Mouse (Mus musculus): Measurements from ENCODE around the gene Rbp3. TPM values are rescaled to one million over a fixed set of nuclear protein-coding genes. Genes with fewer than 3 reads are reported as not detected.

Gene Rbp3
- polyA plus RNA-seq, 1 experiment from 2014 or later, result not detected

- POLR2A ChIA-PET, result no interaction called here
- CTCF ChIA-PET, result no interaction called here
- H3K27me3 ChIP-seq, result peaks cover 33% of the 10 kb centered on the region
- in situ Hi-C loops (cut with MboI; ENCODE audit: low pct_unique_long_range_greater_than_20kb), result no loop called here
- ATAC-seq (no peak), DNase-seq (ENCODE audit: low read depth, low spot score) (no peak)
- no peak for TF ChIP-seq CTCF (IDR thresholded peaks at IDR 0.05)
Measured at GRCm38 (mm10) chr14:33974752-33975151, 20.9 kb downstream of the Rbp3 start.

GRCm38 (mm10) chr14:33977748-33978147 lies 23.9 kb downstream of the Rbp3 start:
- DNase-seq (ENCODE audit: low read depth, low spot score) (no peak), ATAC-seq (no peak)
- in situ Hi-C loops (cut with MboI; ENCODE audit: low pct_unique_long_range_greater_than_20kb), result no loop called here
- H3K27me3 ChIP-seq, result peaks cover 23% of the 10 kb centered on the region
- TF ChIP-seq CTCF (IDR thresholded peaks at IDR 0.05), result no peak
- ChIA-PET CTCF (interaction anchor here (1.4 kb wide), 1 partner anchor 17 kb away, joined by 4 read pairs; no protein-coding TSS in a partner anchor), POLR2A (interaction anchor here (0.6 kb wide), 1 partner anchor 11 kb away, joined by 3 read pairs; no protein-coding TSS in a partner anchor)

- ChIA-PET POLR2A (no interaction called here), CTCF (interaction anchor here (1.4 kb wide), 1 partner anchor 16 kb away, joined by 4 read pairs; no protein-coding TSS in a partner anchor)
- ATAC-seq, result no peak
- H3K27me3 ChIP-seq, result peaks cover 20% of the 10 kb centered on the region
- TF ChIP-seq CTCF (IDR thresholded peaks at IDR 0.05), result no peak
- in situ Hi-C loops (cut with MboI; ENCODE audit: low pct_unique_long_range_greater_than_20kb), result no loop called here
- DNase-seq (ENCODE audit: low read depth, low spot score), result no peak
Measured at GRCm38 (mm10) chr14:33978604-33979059, 24.8 kb downstream of the Rbp3 start, which contains the start of gene Zfp488. TSS of gene Zfp488 (minus strand) at chr14:33978764.

GRCm38 (mm10) chr14:33989201-33989600 lies 35.4 kb downstream of the Rbp3 start:
- in situ Hi-C loops (cut with MboI; ENCODE audit: low pct_unique_long_range_greater_than_20kb), result no loop called here
- TF ChIP-seq CTCF (IDR thresholded peaks at IDR 0.05), result no peak
- ChIA-PET POLR2A (interaction anchor here (0.6 kb wide), 1 partner anchor 12 kb away, joined by 3 read pairs; no protein-coding TSS in a partner anchor), CTCF (no interaction called here)
- DNase-seq (ENCODE audit: low read depth, low spot score) (no peak), ATAC-seq (no peak)
- H3K27me3 ChIP-seq, result no peaks in the 10 kb centered on the region

- DNase-seq (ENCODE audit: low read depth, low spot score), result no peak
- in situ Hi-C loops (cut with MboI; ENCODE audit: low pct_unique_long_range_greater_than_20kb), result no loop called here
- ChIA-PET POLR2A (no interaction called here), CTCF (no interaction called here)
- no peaks in the 10 kb centered on the region for H3K27me3 ChIP-seq
- no peak for TF ChIP-seq CTCF (IDR thresholded peaks at IDR 0.05)
- ATAC-seq, result no peak
Measured at GRCm38 (mm10) chr14:33991971-33992370, 38.2 kb downstream of the Rbp3 start.

GRCm38 (mm10) chr14:33993051-33993450 lies 39.2 kb downstream of the Rbp3 start:
- no peak for TF ChIP-seq CTCF (IDR thresholded peaks at IDR 0.05)
- CTCF ChIA-PET, result no interaction called here
- ATAC-seq (no peak), DNase-seq (ENCODE audit: low read depth, low spot score) (no peak)
- POLR2A ChIA-PET, result no interaction called here
- H3K27me3 ChIP-seq, result no peaks in the 10 kb centered on the region
- in situ Hi-C loops (cut with MboI; ENCODE audit: low pct_unique_long_range_greater_than_20kb), result no loop called here

- TF ChIP-seq CTCF (IDR thresholded peaks at IDR 0.05), result no peak
- no peak for DNase-seq (ENCODE audit: low read depth, low spot score)
- in situ Hi-C loops (cut with MboI; ENCODE audit: low pct_unique_long_range_greater_than_20kb), result no loop called here
- no peak for ATAC-seq
- CTCF ChIA-PET, result interaction anchor here (1.1 kb wide), 1 partner anchor 15 kb away, joined by 4 read pairs; the partner anchor contains the start of gene Zfp488
- no peaks in the 10 kb centered on the region for H3K27me3 ChIP-seq
- POLR2A ChIA-PET, result no interaction called here
Measured at GRCm38 (mm10) chr14:33993521-33994289, 39.9 kb downstream of the Rbp3 start.

- H3K27me3 ChIP-seq, result no peaks in the 10 kb centered on the region
- no peak for TF ChIP-seq CTCF (IDR thresholded peaks at IDR 0.05)
- in situ Hi-C loops (cut with MboI; ENCODE audit: low pct_unique_long_range_greater_than_20kb), result no loop called here
- no peak for ATAC-seq
- POLR2A ChIA-PET, result no interaction called here
- no peak for DNase-seq (ENCODE audit: low read depth, low spot score)
- CTCF ChIA-PET, result interaction anchor here (0.9 kb wide), 1 partner anchor 9 kb away, joined by 3 read pairs; no protein-coding TSS in a partner anchor
Measured at GRCm38 (mm10) chr14:33997427-33997826, 43.6 kb downstream of the Rbp3 start.

- in situ Hi-C loops (cut with MboI; ENCODE audit: low pct_unique_long_range_greater_than_20kb), result no loop called here
- TF ChIP-seq CTCF (IDR thresholded peaks at IDR 0.05), result no peak
- POLR2A ChIA-PET, result no interaction called here
- CTCF ChIA-PET, result no interaction called here
- DNase-seq (ENCODE audit: low read depth, low spot score), result no peak
- H3K27me3 ChIP-seq, result no peaks in the 10 kb centered on the region
- no peak for ATAC-seq
Measured at GRCm38 (mm10) chr14:34000076-34000475, 46.3 kb downstream of the Rbp3 start.

- POLR2A ChIA-PET, result no interaction called here
- CTCF ChIA-PET, result no interaction called here
- no peak for TF ChIP-seq CTCF (IDR thresholded peaks at IDR 0.05)
- in situ Hi-C loops (cut with MboI; ENCODE audit: low pct_unique_long_range_greater_than_20kb), result no loop called here
- DNase-seq (ENCODE audit: low read depth, low spot score), result no peak
- ATAC-seq, result no peak
- H3K27me3 ChIP-seq, result no peaks in the 10 kb centered on the region
Measured at GRCm38 (mm10) chr14:34001445-34001844, 47.6 kb downstream of the Rbp3 start.

- no peaks in the 10 kb centered on the region for H3K27me3 ChIP-seq
- in situ Hi-C loops (cut with MboI; ENCODE audit: low pct_unique_long_range_greater_than_20kb), result no loop called here
- DNase-seq (ENCODE audit: low read depth, low spot score) (no peak), ATAC-seq (no peak)
- CTCF ChIA-PET, result no interaction called here
- TF ChIP-seq CTCF (IDR thresholded peaks at IDR 0.05), result no peak
- POLR2A ChIA-PET, result no interaction called here
Measured at GRCm38 (mm10) chr14:34002358-34002757, 48.6 kb downstream of the Rbp3 start.

Other genes starting within 250 kb of the Rbp3 start
- gene Gdf10, start 30.4 kb upstream of the Rbp3 start, polyA plus RNA-seq (2021), result not detected
- gene Gdf2, start 13.0 kb upstream of the Rbp3 start, polyA plus RNA-seq (2021), result not detected
- gene Zfp488, start 24.8 kb downstream of the Rbp3 start, polyA plus RNA-seq (2021), result 0.01 TPM
- not detected for gene Gm30083, start 61.2 kb downstream of the Rbp3 start, polyA plus RNA-seq (2021)
- not detected for gene Gm5460, start 62.8 kb downstream of the Rbp3 start, polyA plus RNA-seq (2021)
- gene Antxrl, start 98.7 kb downstream of the Rbp3 start, polyA plus RNA-seq (2021), result 0.28 TPM
- 4.5 TPM for gene Anxa8, start 132.0 kb downstream of the Rbp3 start, polyA plus RNA-seq (2021)
- 1.1 TPM for gene A630023A22Rik, start 148.8 kb downstream of the Rbp3 start, polyA plus RNA-seq (2021)
- 0.08 TPM for gene Npy4r, start 198.5 kb downstream of the Rbp3 start, polyA plus RNA-seq (2021)
- 0.33 TPM for gene Gprin2, start 247.7 kb downstream of the Rbp3 start, polyA plus RNA-seq (2021)

Measured in Patski (cell line).